Mouse (Mus musculus) midbrain, embryonic 16.5 days (tissue): Measurements from ENCODE around the gene Car10. TPM values are rescaled to one million over a fixed set of nuclear protein-coding genes. Genes with fewer than 3 reads are reported as not detected.

Experiments used
- ATAC-seq: fragments of 200-750 bp; cut with Nextera tagmentation; 2 replicates; pipeline ENCODE4 v1.8.0; 2017; ENCODE audit warnings: moderate TSS enrichment
- H3K27ac ChIP-seq: fragments of 300-500 bp; sonication (generic); 2 replicates; pipeline ENCODE4 v1.5.1; 2014; ENCODE audit warnings: mild to moderate bottlenecking, low read length, mixed read lengths
- H3K27me3 ChIP-seq: fragments of 300-500 bp; sonication (generic); 2 replicates; pipeline ENCODE4 v1.6.1; 2014; ENCODE audit warnings: low read depth, low read length, mixed read lengths; ENCODE audit not compliant: control insufficient read depth, insufficient read depth
- H3K36me3 ChIP-seq: fragments of 300-500 bp; sonication (generic); 2 replicates; pipeline ENCODE4 v1.6.1; 2014; ENCODE audit warnings: mild to moderate bottlenecking, low read length, moderate library complexity, mixed read lengths; ENCODE audit not compliant: control insufficient read depth, insufficient read depth
- H3K4me1 ChIP-seq: fragments of 300-500 bp; sonication (generic); 2 replicates; pipeline ENCODE4 v1.6.1; 2014; ENCODE audit warnings: mild to moderate bottlenecking, low read length, mixed read lengths; ENCODE audit not compliant: control insufficient read depth, insufficient read depth
- H3K4me2 ChIP-seq: fragments of 300-500 bp; sonication (generic); 2 replicates; pipeline ENCODE4 v1.6.1; 2014; ENCODE audit warnings: mild to moderate bottlenecking, low read length, mixed read lengths
- H3K4me3 ChIP-seq: fragments of 300-500 bp; sonication (generic); 2 replicates; pipeline ENCODE4 v1.5.1; 2014; ENCODE audit warnings: low read depth, mild to moderate bottlenecking, low read length, moderate library complexity, mixed read lengths
- H3K9ac ChIP-seq: fragments of 300-500 bp; sonication (generic); 2 replicates; pipeline ENCODE4 v1.6.1; 2014; ENCODE audit warnings: low read depth, low read length, mixed read lengths
- H3K9me3 ChIP-seq: fragments of 300-500 bp; sonication (generic); replicated peaks from 2 replicates; pipeline ENCODE4 v1.6.1; 2014; ENCODE audit warnings: mild to moderate bottlenecking, low read length, mixed read lengths; ENCODE audit not compliant: control insufficient read depth, poor library complexity, severe bottlenecking
- WGBS: fragments of 180-500 bp; shearing (Covaris S2); extraction: QIAGEN DNeasy Blood & Tissue Kit; methylation state at CpG from one replicate; pipeline ENCODE4 v1.1.7; 2014; 5-methylcytosine and 5-hydroxymethylcytosine counted together
- polyA plus RNA-seq: library from polyadenylated mRNA; unstranded; fragments of >200 nt; fragmentation: Nextera tagmentation; extraction: Ambion mirVana; gene quantifications from 2 replicates; pipeline ENCODE4 v1.2.1, GENCODE M21; 2015

Car10 gene
- polyA plus RNA-seq, 1 experiment from 2014 or later: 65.4 TPM

- WGBS: 83% methylated on average over 8 of the region's 8 CpGs
- no peak overlapping the region for H3K9ac ChIP-seq
- H3K27ac ChIP-seq: no peak overlapping the region
- no peak overlapping the region for H3K4me3 ChIP-seq
- no peaks in the 10 kb centered on the region for H3K36me3 ChIP-seq
- H3K27me3 ChIP-seq: no peaks in the 10 kb centered on the region
- no peak overlapping the region for H3K4me2 ChIP-seq
- H3K9me3 ChIP-seq: no peaks in the 10 kb centered on the region
- 0 out of 2 replicates have a peak, but pooled peaks cover 2% of the 10 kb centered on the region for H3K4me1 ChIP-seq
- ATAC-seq: no peak
Measured at GRCm38 (mm10) chr11:93444741-93445140, 346.9 kb downstream of the Car10 start.

GRCm38 (mm10) chr11:93447566-93447965 is 349.7 kb downstream of the Car10 start:
- Histone ChIP-seq H3K27ac (no peak overlapping the region), H3K4me3 (no peak overlapping the region), H3K4me1 (0 out of 2 replicates have a peak, but pooled peaks cover 2% of the 10 kb centered on the region), H3K9ac (no peak overlapping the region), H3K4me2 (no peak overlapping the region), H3K27me3 (no peaks in the 10 kb centered on the region), H3K9me3 (no peaks in the 10 kb centered on the region), H3K36me3 (no peaks in the 10 kb centered on the region)
- WGBS: 51% methylated on average over 3 of the region's 3 CpGs
- no peak for ATAC-seq

GRCm38 (mm10) chr11:93448290-93449256 is 350.7 kb downstream of the Car10 start:
- Histone ChIP-seq H3K4me2 (no peak overlapping the region), H3K27ac (no peak overlapping the region), H3K9ac (no peak overlapping the region), H3K4me1 (0 out of 2 replicates have a peak, but pooled peaks cover 2% of the 10 kb centered on the region), H3K4me3 (no peak overlapping the region), H3K9me3 (no peaks in the 10 kb centered on the region), H3K36me3 (no peaks in the 10 kb centered on the region), H3K27me3 (no peaks in the 10 kb centered on the region)
- no peak for ATAC-seq
- 60% methylated on average over 12 of the region's 12 CpGs for WGBS

GRCm38 (mm10) chr11:93450535-93450934 is 352.7 kb downstream of the Car10 start:
- Histone ChIP-seq H3K4me2 (no peak overlapping the region), H3K4me1 (0 out of 2 replicates have a peak, but pooled peaks cover 2% of the 10 kb centered on the region), H3K4me3 (no peak overlapping the region), H3K36me3 (no peaks in the 10 kb centered on the region), H3K27me3 (no peaks in the 10 kb centered on the region), H3K9ac (no peak overlapping the region), H3K9me3 (no peaks in the 10 kb centered on the region), H3K27ac (no peak overlapping the region)
- no peak for ATAC-seq
- WGBS: 81% methylated on average over 7 of the region's 7 CpGs

GRCm38 (mm10) chr11:93466221-93466620 is 368.4 kb downstream of the Car10 start:
- Histone ChIP-seq H3K9ac (no peak overlapping the region), H3K4me3 (no peak overlapping the region), H3K9me3 (no peaks in the 10 kb centered on the region), H3K27me3 (no peaks in the 10 kb centered on the region), H3K4me2 (no peak overlapping the region), H3K4me1 (peaks cover 8% of the 10 kb centered on the region; the same call in 1 of the 2 replicates), H3K27ac (no peak overlapping the region), H3K36me3 (no peaks in the 10 kb centered on the region)
- WGBS: 86% methylated on average over 4 of the region's 4 CpGs
- no peak for ATAC-seq

GRCm38 (mm10) chr11:93467711-93468110 is 369.9 kb downstream of the Car10 start:
- Histone ChIP-seq H3K27ac (no peak overlapping the region), H3K36me3 (no peaks in the 10 kb centered on the region), H3K9me3 (no peaks in the 10 kb centered on the region), H3K9ac (no peak overlapping the region), H3K4me3 (no peak overlapping the region), H3K4me1 (peaks cover 8% of the 10 kb centered on the region; the same call in 1 of the 2 replicates), H3K4me2 (no peak overlapping the region), H3K27me3 (no peaks in the 10 kb centered on the region)
- 85% methylated on average over 3 of the region's 3 CpGs for WGBS
- ATAC-seq: no peak

- Histone ChIP-seq H3K27ac (0 out of 2 replicates have a peak overlapping the region, but pooled peaks have one; percentile 17), H3K36me3 (no peaks in the 10 kb centered on the region), H3K9me3 (no peaks in the 10 kb centered on the region), H3K4me3 (no peak overlapping the region), H3K4me2 (0 out of 2 replicates have a peak overlapping the region, but pooled peaks have one; percentile 12), H3K4me1 (peaks cover 8% of the 10 kb centered on the region; the same call in 1 of the 2 replicates), H3K9ac (no peak overlapping the region), H3K27me3 (no peaks in the 10 kb centered on the region)
- peak; percentile 61; the same call in 1 of the 2 replicates for ATAC-seq
- 33% methylated on average over 7 of the region's 7 CpGs for WGBS
Measured at GRCm38 (mm10) chr11:93470771-93471170, 372.9 kb downstream of the Car10 start.

GRCm38 (mm10) chr11:93471573-93472179 is 373.8 kb downstream of the Car10 start:
- WGBS: 17% methylated on average over 10 of the region's 10 CpGs
- Histone ChIP-seq H3K4me1 (peaks cover 8% of the 10 kb centered on the region; the same call in 1 of the 2 replicates), H3K4me2 (peak overlapping the region; percentile 2; the same call in 1 of the 2 replicates), H3K9me3 (no peaks in the 10 kb centered on the region), H3K27ac (peak overlapping the region; percentile 17), H3K4me3 (no peak overlapping the region), H3K9ac (no peak overlapping the region), H3K36me3 (no peaks in the 10 kb centered on the region), H3K27me3 (no peaks in the 10 kb centered on the region)
- ATAC-seq: peak; percentile 76
